In genomic region chr13:53278908-53279307, GRCm38 (mm10) we compare ENCODE assay signal across 24 mouse cellular contexts. TPM values are rescaled to one million over a fixed set of nuclear protein-coding genes. Genes with fewer than 3 reads are reported as not detected.
DNase-seq lines count a peak whose midpoint lies in the region; ATAC-seq and TF ChIP-seq lines count a peak whose summit lies in the region.
"Had no signal": no experiment of that assay in that cellular context is flagged by ENCODE, and none has a peak within 500 bp of the region (broad histone marks: within the 10 kb centered on the region; RNA-seq: fewer than 3 reads in every experiment).

No protein-coding gene starts in this region.

- H3K9ac ChIP-seq in heart, embryonic 12.5 days = no peak overlapping the region
- H3K9ac ChIP-seq in kidney, embryonic 15.5 days = no peak overlapping the region
- H3K9ac ChIP-seq in ES-E14 (ENCODE audit: insufficient read depth, low read depth, low read length, poor library complexity, severe bottlenecking) = no peak overlapping the region
- H3K9ac ChIP-seq in intestine, embryonic 15.5 days = no peak overlapping the region
- H3K9ac ChIP-seq: hindbrain, embryonic 12.5 days; liver, postnatal 0 days; midbrain, embryonic 13.5 days; neural tube, embryonic 12.5 days had no signal

- in situ Hi-C loops in ES-E14 (cut with MboI; ENCODE audit: low sequenced_read_pairs in 2 of 2, unreplicated experiment in 2 of 2) = no loop called here

- H3K9me3 ChIP-seq in heart, embryonic 12.5 days (replicated peaks) = no peaks in the 10 kb centered on the region
- no peaks in the 10 kb centered on the region for H3K9me3 ChIP-seq in kidney, embryonic 15.5 days (replicated peaks)
- no peaks in the 10 kb centered on the region for H3K9me3 ChIP-seq in ES-E14 (ENCODE audit: control insufficient read depth, insufficient read depth, low read depth, low read length)
- H3K9me3 ChIP-seq in intestine, embryonic 15.5 days = no peaks in the 10 kb centered on the region
- H3K9me3 ChIP-seq: hindbrain, embryonic 12.5 days; limb, embryonic 10.5 days; midbrain, embryonic 13.5 days; neural tube, embryonic 12.5 days had no signal

- DNase-seq in heart, adult 8-10 months (ENCODE audit: low spot score) = no peak
- no peak for DNase-seq in kidney, postnatal 25 days
- peak; percentile 85 for DNase-seq in ES-E14 (ENCODE audit: low read depth, low spot score)
- DNase-seq in left cerebral cortex, adult 9 months (ENCODE audit: low spot score in 2 of 2) = no peak
- no peak for DNase-seq in gastrocnemius, postnatal 10 days
- DNase-seq: B cell, adult 2 months; cerebellum, adult 2 months; cerebellum, postnatal 36 days; liver, postnatal 0 days; lung, postnatal 10 days; thymus, postnatal 14 days had no signal

- H3K27ac ChIP-seq in heart, embryonic 12.5 days (ENCODE audit: poor library complexity, severe bottlenecking) = 0 out of 2 replicates have a peak overlapping the region, but pooled peaks have one; percentile 9
- no peak overlapping the region for H3K27ac ChIP-seq in kidney, embryonic 15.5 days
- no peak overlapping the region for H3K27ac ChIP-seq in ES-E14 (ENCODE audit: insufficient read depth, low read depth, low read length, poor library complexity, severe bottlenecking)
- H3K27ac ChIP-seq in intestine, embryonic 15.5 days = no peak overlapping the region
- H3K27ac ChIP-seq: hindbrain, embryonic 12.5 days; limb, embryonic 10.5 days; midbrain, embryonic 13.5 days; neural tube, embryonic 12.5 days had no signal

- H3K4me1 ChIP-seq in heart, embryonic 12.5 days (replicated peaks) = peaks cover 86% of the 10 kb centered on the region
- peaks cover 55% of the 10 kb centered on the region for H3K4me1 ChIP-seq in kidney, embryonic 15.5 days
- H3K4me1 ChIP-seq in ES-E14 (ENCODE audit: control insufficient read depth in 2 of 2, insufficient read depth in 2 of 2, low read length in 2 of 2, poor library complexity in 1 of 2) = no peaks in the 10 kb centered on the region
- H3K4me1 ChIP-seq in intestine, embryonic 15.5 days (replicated peaks) = peaks cover 51% of the 10 kb centered on the region
- H3K4me1 ChIP-seq: midbrain, embryonic 13.5 days had no signal

- ATAC-seq in heart, embryonic 12.5 days (ENCODE audit: insufficient number of reproducible peaks, low FRiP score) = 0 out of 2 replicates have a peak, but pooled peaks have one; percentile 25
- peak; percentile 58; the same call in 1 of the 2 replicates for ATAC-seq in kidney, embryonic 15.5 days (replicated peaks; ENCODE audit: low FRiP score)
- peak; percentile 72 for ATAC-seq in intestine, embryonic 15.5 days
- ATAC-seq: forebrain, embryonic 16.5 days; inflammation-experienced regulatory T-cells, adult 6 months; liver, postnatal 0 days; midbrain, embryonic 13.5 days had no signal

- no peaks in the 10 kb centered on the region for H3K27me3 ChIP-seq in heart, embryonic 12.5 days (replicated peaks)
- H3K27me3 ChIP-seq in kidney, embryonic 15.5 days = peaks cover 16% of the 10 kb centered on the region
- no peaks in the 10 kb centered on the region for H3K27me3 ChIP-seq in intestine, embryonic 15.5 days (replicated peaks)
- H3K27me3 ChIP-seq: hindbrain, embryonic 12.5 days; neural tube, embryonic 12.5 days had no signal

- H3K36me3 ChIP-seq in heart, embryonic 12.5 days = no peaks in the 10 kb centered on the region
- H3K36me3 ChIP-seq in kidney, embryonic 15.5 days = no peaks in the 10 kb centered on the region
- no peaks in the 10 kb centered on the region for H3K36me3 ChIP-seq in ES-E14 (ENCODE audit: control insufficient read depth, insufficient read depth, low read length, poor library complexity, severe bottlenecking)
- H3K36me3 ChIP-seq in intestine, embryonic 15.5 days = no peaks in the 10 kb centered on the region
- H3K36me3 ChIP-seq: G1E; hindbrain, embryonic 12.5 days; limb, embryonic 10.5 days; midbrain, embryonic 13.5 days; neural tube, embryonic 12.5 days had no signal

- H3K4me2 ChIP-seq in heart, embryonic 12.5 days = peak overlapping the region; percentile 12; the same call in 1 of the 2 replicates
- H3K4me2 ChIP-seq in kidney, embryonic 15.5 days = no peak overlapping the region
- no peak overlapping the region for H3K4me2 ChIP-seq in intestine, embryonic 15.5 days (replicated peaks)
- H3K4me2 ChIP-seq: hindbrain, embryonic 12.5 days; midbrain, embryonic 13.5 days; neural tube, embryonic 12.5 days had no signal

- H3K4me3 ChIP-seq in heart, embryonic 12.5 days = no peak overlapping the region
- no peak overlapping the region for H3K4me3 ChIP-seq in kidney, embryonic 15.5 days (replicated peaks)
- no peak overlapping the region for H3K4me3 ChIP-seq in ES-E14 (ENCODE audit: insufficient read depth in 1 of 2, low read depth in 1 of 2, low read length in 2 of 2, poor library complexity in 1 of 2, severe bottlenecking in 1 of 2)
- H3K4me3 ChIP-seq in intestine, embryonic 15.5 days (replicated peaks) = no peak overlapping the region
- H3K4me3 ChIP-seq: erythroblast, embryonic 14.5 days; hindbrain, embryonic 12.5 days; limb, embryonic 10.5 days; midbrain, embryonic 13.5 days; neural tube, embryonic 12.5 days had no signal

- 59% methylated on average over 10 of the region's 10 CpGs for WGBS in heart, embryonic 12.5 days
- WGBS in kidney, embryonic 15.5 days = 68% methylated on average over 10 of the region's 10 CpGs
- WGBS in intestine, embryonic 15.5 days = 57% methylated on average over 10 of the region's 10 CpGs

TF ChIP-seq in ES-E14, 5 proteins besides CTCF, POLR2A, EP300 and RAD21:
- no peak for TF ChIP-seq MAFK (IDR thresholded peaks at IDR 0.05; ENCODE audit: insufficient read depth, low read depth, low read length)
- no peak for TF ChIP-seq CHD2 (IDR thresholded peaks at IDR 0.05; ENCODE audit: low read depth, low read length)
- no peak for TF ChIP-seq ZNF384 (IDR thresholded peaks at IDR 0.05; ENCODE audit: low read depth, low read length)
- no peak for TF ChIP-seq ZC3H11A (IDR thresholded peaks at IDR 0.05; ENCODE audit: borderline replicate concordance, low read depth, low read length)
- no peak for TF ChIP-seq HCFC1 (IDR thresholded peaks at IDR 0.05; ENCODE audit: borderline replicate concordance, insufficient read depth, low read length)

RNA-seq across cellular contexts. Expression of gene Ror2, which starts 7.0 kb away (rescaled TPM):
- 28.3 and 30.7 TPM in 2 replicates for polyA plus RNA-seq in heart, embryonic 12.5 days (2016; fragmentation: Nextera tagmentation; extraction: Ambion mirVana)
- 1 to 10 TPM in 3 of 4 experiments, under 1 TPM in 1; 0.72 to 1.2 (median 1.0) TPM for total RNA-seq in heart, adult 8-10 months (2022)
- 9.6 and 11.2 TPM in 2 replicates for polyA plus RNA-seq in kidney, embryonic 15.5 days (2015; fragmentation: Nextera tagmentation; extraction: Ambion mirVana)
- 15.1 and 17.2 TPM in 2 replicates for total RNA-seq in ES-E14 (2012; rRNA removed)
- 18.8 and 19.3 TPM in 2 replicates for polyA plus RNA-seq in intestine, embryonic 15.5 days (2015; fragmentation: Nextera tagmentation; extraction: Ambion mirVana)
- 1 to 10 TPM; 3.3 to 4.6 TPM for total RNA-seq in gastrocnemius, postnatal 10 days (2021)
- total RNA-seq: G1E; liver, adult 2 months; megakaryocyte progenitor cell, adult 5-6 weeks had no signal
- polyA plus RNA-seq: erythroblast, embryonic 14.5 days; G1E; inflammation-experienced regulatory T-cells, adult 6 months had no signal
